Mouse (Mus musculus): ENCODE measurements around the gene Ccdc142. TPM values are rescaled to one million over a fixed set of nuclear protein-coding genes. Genes with fewer than 3 reads are reported as not detected.

Gene Ccdc142
- total RNA-seq, 2 experiments from 2014 or later, result 6.8 to 11.7 TPM

- DNase-seq (ENCODE audit: low spot score in 2 of 2), result no peak
Observed at GRCm38 (mm10) chr6:83136881-83137575, 35.6 kb downstream of the Ccdc142 start.

DNA sequence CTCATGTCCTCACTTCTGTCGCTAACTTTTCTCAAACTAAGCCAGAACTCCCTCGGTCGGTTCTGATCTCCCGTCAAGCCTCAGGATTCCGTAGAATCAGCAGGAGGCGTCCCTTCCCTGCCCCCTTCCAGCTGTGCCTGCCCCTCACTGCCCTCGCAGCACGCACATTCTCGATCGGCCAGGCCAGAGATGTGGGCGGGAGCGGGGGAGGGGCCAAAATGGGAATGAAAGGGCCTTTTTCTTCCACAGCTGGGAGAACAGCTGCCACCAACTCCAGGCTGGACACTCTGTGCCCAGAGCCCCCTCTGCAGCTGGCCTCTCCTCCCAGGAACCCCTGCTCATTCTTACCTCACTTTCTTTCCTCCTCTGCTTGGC lies 36.2 kb downstream of the Ccdc142 start:
- DNase-seq (ENCODE audit: low spot score in 2 of 2), result peak in 1 of 2 experiments; percentile 74

- no peak for DNase-seq (ENCODE audit: low spot score in 2 of 2)
Observed at GRCm38 (mm10) chr6:83138056-83138455, 36.7 kb downstream of the Ccdc142 start.

DNA sequence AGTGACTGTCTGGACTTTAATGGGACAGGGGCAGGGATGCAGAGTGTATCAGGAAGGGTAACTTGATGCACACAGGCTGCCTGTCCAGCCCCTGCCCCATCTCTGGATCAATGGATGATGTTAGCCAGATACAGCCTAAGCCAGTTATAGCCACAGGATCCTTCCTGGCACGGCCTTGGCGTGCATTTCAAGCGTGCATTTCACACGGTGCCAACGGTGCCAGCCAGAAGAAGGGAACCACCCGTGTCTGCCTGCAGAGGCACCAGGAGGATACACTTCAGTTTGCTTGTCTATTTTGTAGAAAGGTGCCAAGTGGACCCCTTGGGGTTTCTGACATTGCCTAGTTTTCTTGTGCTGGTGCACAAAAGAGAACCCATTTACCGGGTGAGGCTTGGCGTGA lies 38.6 kb downstream of the Ccdc142 start:
- DNase-seq (ENCODE audit: low spot score in 2 of 2), result no peak

DNA sequence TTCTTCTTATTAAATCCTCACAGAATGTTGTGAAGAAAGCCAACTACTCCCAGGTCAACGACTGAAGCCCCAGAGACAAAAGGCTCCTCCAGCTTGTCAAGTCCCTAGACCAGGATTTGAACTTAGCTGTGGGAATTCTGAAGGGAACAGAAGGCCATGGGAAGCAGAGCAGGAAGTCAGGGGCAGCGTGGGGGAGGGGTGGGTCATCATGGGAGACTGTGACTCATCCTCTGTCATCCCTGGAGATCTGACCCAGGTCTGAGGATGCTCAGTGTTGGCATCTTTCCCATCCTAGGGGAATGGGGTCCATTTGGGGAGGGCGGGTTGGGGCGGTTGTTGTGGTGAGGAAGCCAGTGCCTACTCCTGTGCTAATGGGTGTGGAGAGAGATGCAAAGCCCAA lies 40.2 kb downstream of the Ccdc142 start:
- DNase-seq (ENCODE audit: low spot score in 2 of 2), result no peak

- peak in 1 of 2 experiments; percentile 74 for DNase-seq (ENCODE audit: low spot score in 2 of 2)
Observed at GRCm38 (mm10) chr6:83142211-83142731, 40.9 kb downstream of the Ccdc142 start.

- no peak for DNase-seq (ENCODE audit: low spot score in 2 of 2)
Observed at GRCm38 (mm10) chr6:83142886-83143285, 41.5 kb downstream of the Ccdc142 start.

DNA sequence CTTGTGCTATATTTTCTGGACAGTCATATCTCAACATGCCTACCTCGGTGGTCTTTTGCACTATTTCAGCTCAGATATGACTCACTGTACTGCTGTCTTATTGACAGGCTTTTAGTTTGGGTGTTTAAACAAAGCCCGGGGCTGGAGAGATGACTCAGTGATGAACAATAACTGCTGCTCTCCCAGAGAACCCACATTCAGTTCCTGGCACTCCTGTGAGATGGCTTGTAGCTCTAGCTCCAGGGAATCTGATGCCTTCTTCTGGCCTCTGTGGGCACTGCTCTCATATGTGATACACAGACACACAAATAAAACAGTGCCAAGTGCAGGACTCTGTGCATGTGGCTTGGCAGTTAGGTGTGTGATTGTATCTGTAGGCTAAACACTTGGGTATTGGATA lies 43.8 kb downstream of the Ccdc142 start:
- DNase-seq (ENCODE audit: low spot score in 2 of 2), result no peak

DNA sequence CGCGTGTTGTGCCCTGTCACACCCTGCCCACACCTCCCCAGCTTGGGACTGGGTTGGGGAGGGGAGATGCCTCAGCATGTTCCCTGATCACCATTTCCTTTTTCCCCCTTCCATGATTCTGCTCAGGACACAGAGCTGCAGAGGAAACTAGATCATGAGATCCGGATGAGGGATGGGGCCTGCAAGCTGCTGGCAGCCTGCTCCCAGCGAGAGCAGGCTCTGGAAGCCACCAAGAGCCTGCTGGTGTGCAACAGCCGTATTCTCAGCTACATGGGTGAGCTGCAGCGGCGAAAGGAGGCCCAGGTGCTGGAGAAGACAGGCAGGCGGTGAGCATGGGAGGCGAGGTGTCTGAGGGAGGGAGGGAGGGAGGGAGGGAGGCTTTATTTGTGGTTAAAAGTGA lies 44.4 kb downstream of the Ccdc142 start:
- DNase-seq (ENCODE audit: low spot score in 2 of 2), result no peak

DNA sequence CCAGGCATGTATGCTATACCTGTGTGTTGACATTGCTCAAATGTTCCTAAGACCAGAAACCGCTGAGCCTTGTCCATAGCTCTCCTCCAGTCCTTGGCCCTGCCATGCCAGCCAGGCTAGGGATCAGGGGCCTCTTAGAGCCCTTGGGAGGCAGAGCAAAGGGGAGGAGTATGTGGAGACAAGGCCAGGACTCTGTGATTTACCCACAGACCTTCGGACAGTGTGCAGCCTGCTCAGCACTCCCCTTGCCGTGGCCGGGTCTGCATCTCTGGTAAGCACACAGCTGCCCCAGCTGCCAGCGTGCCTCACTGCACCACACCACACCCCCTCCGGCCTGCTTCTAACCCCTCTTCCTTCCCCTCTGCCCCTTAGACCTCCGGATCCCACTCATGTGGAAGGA lies 45.9 kb downstream of the Ccdc142 start:
- DNase-seq (ENCODE audit: low spot score in 2 of 2), result no peak

DNA sequence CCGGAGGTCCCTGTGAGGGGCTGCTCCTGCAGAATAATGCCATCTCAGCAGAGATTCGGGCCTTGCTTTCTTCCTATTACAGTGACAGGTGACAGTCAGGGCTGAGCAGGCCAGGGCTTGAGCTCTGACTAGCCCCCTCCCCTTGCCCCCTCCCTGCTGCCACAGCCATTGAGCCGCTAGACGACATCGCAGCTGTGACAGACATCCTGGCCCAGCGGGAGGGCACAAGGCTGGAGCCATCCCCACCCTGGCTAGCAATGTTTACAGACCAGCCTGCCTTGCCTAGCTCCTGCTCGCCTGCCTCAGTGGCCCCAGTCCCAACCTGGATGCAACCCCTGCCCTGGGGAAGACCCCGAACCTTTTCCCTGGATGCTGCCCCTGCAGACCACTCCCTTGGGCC lies 50.3 kb downstream of the Ccdc142 start:
- no peak for DNase-seq (ENCODE audit: low spot score in 2 of 2)

- DNase-seq (ENCODE audit: low spot score in 2 of 2), result no peak
Observed at GRCm38 (mm10) chr6:83153038-83153437, 51.6 kb downstream of the Ccdc142 start.

GRCm38 (mm10) chr6:83153485-83153884 lies 52.1 kb downstream of the Ccdc142 start:
- no peak for DNase-seq (ENCODE audit: low spot score in 2 of 2)

DNA sequence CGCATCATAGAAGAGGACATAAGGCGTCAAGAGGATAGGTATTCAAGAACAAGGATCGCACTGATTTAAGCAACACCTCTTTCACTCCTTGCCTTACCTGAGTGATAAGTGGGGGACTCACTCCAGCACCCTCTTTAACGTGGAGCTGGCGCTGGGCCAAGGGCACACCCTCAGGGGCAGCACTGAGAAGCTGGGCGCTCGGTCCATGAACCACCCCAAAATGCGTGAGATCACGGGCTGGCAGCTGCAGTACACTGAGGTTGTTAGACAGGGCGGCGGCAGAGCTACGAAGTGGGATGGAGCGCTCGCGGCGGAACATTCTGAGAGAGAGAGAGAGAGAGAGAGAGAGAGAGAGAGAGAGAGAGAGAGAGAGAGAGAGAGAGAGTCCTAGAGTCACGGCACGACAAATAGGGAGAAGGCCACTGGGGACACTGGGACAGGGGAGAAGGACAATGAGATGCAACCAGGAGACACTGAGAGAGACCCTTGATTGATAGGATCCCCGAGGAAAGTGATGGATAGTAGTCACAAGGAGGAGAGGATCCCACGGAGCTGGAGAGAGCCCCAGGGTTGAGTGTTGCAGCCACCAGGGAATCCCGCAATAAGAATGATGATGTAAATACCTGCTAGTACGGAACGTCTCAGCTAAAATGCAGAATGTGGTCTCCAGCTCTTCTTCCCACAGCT lies 54.3 kb downstream of the Ccdc142 start:
- peak in 1 of 2 experiments; percentile 41 for DNase-seq (ENCODE audit: low spot score in 2 of 2)

GRCm38 (mm10) chr6:83156259-83156684 lies 54.9 kb downstream of the Ccdc142 start, which contains the start of the genes Wdr54 and 1700003E16Rik:
Gene Wdr54 (minus strand): TSS chr6:83156397.
Gene 1700003E16Rik (plus strand): TSS chr6:83156404.
- DNase-seq (ENCODE audit: low spot score in 2 of 2), result peak; percentile 80 to 81

Small RNA genes lying within 50 kb of the gene (microRNA-seq; reads per million reads assigned to microRNA genes)
- gene Mir3470a, result 0 reads per million in 2 experiments

Other genes starting within 250 kb of the Ccdc142 start
- 10 to 100 TPM; 43.4 to 44.2 TPM for gene Sema4f, start 161.8 kb upstream of the Ccdc142 start, total RNA-seq (2021)
- under 1 TPM in 1 of 2 experiments, not detected in 1; 0.44 TPM for gene M1ap, start 154.7 kb upstream of the Ccdc142 start, total RNA-seq (2021)
- 1 to 10 TPM; 3.1 to 3.3 TPM for gene Dok1, start 68.1 kb upstream of the Ccdc142 start, total RNA-seq (2021)
- gene Loxl3, start 67.4 kb upstream of the Ccdc142 start, total RNA-seq (2021), result 1 to 10 TPM; 2.3 to 3.8 TPM
- gene Aup1, start 47.1 kb upstream of the Ccdc142 start, total RNA-seq (2021), result 100 to 1,000 TPM; 108 to 116 TPM
- gene Htra2, start 46.3 kb upstream of the Ccdc142 start, total RNA-seq (2021), result 10 to 100 TPM; 55.7 to 60.1 TPM
- under 1 TPM; 0.48 to 0.74 TPM for gene Dqx1, start 43.8 kb upstream of the Ccdc142 start, total RNA-seq (2021)
- gene Tlx2, start 31.3 kb upstream of the Ccdc142 start, total RNA-seq (2021), result not detected
- gene Pcgf1, start 23.7 kb upstream of the Ccdc142 start, total RNA-seq (2021), result 10 to 100 TPM; 23.3 to 27.0 TPM
- gene Lbx2, start 15.2 kb upstream of the Ccdc142 start, total RNA-seq (2021), result not detected
- gene Gm42688, start within 50 bp of the Ccdc142 start, total RNA-seq (2021), result 1 to 10 TPM; 5.2 to 6.4 TPM
- 10 to 100 TPM; 62.5 to 62.7 TPM for gene Mrpl53, start 7.4 kb downstream of the Ccdc142 start, total RNA-seq (2021)
- gene Mogs, start 13.9 kb downstream of the Ccdc142 start, total RNA-seq (2021), result 10 to 100 TPM; 22.0 to 27.2 TPM
- gene Wbp1, start 20.0 kb downstream of the Ccdc142 start, total RNA-seq (2021), result 10 to 100 TPM; 66.7 to 72.6 TPM
- gene Ino80b, start 23.8 kb downstream of the Ccdc142 start, total RNA-seq (2021), result 10 to 100 TPM; 24.1 TPM
- 10 to 100 TPM; 61.2 to 65.1 TPM for gene Rtkn, start 33.9 kb downstream of the Ccdc142 start, total RNA-seq (2021)
- 10 to 100 TPM; 24.4 to 26.0 TPM for gene Wdr54, start 54.8 kb downstream of the Ccdc142 start, total RNA-seq (2021)
- 10 to 100 TPM; 20.4 to 21.1 TPM for gene 1700003E16Rik, start 54.8 kb downstream of the Ccdc142 start, total RNA-seq (2021)
- 100 to 1,000 TPM; 358 to 382 TPM for gene Dctn1, start 64.3 kb downstream of the Ccdc142 start, total RNA-seq (2021)
- 10 to 100 TPM in 1 of 2 experiments, under 1 TPM in 1; 0.41 to 11.9 TPM for gene Slc4a5, start 118.2 kb downstream of the Ccdc142 start, total RNA-seq (2021)
- 10 to 100 TPM in 1 of 2 experiments, 1 to 10 TPM in 1; 8.5 to 10.5 TPM for gene Mthfd2, start 224.3 kb downstream of the Ccdc142 start, total RNA-seq (2021)
- gene Mob1a, start 224.4 kb downstream of the Ccdc142 start, total RNA-seq (2021), result 10 to 100 TPM; 22.1 to 23.1 TPM
- gene Bola3, start 247.5 kb downstream of the Ccdc142 start, total RNA-seq (2021), result 10 to 100 TPM; 45.4 to 54.7 TPM